Mouse (Mus musculus) hindbrain, embryonic 11.5 days (tissue): ENCODE data around the gene Mia. TPM values are rescaled to one million over a fixed set of nuclear protein-coding genes. Genes with fewer than 3 reads are reported as not detected.

Source experiments
- ATAC-seq: fragments of 200-750 bp; cut with Nextera tagmentation; 2 replicates; pipeline ENCODE4 v1.8.0; 2017; ENCODE audit warnings: mild to moderate bottlenecking, moderate TSS enrichment, moderate library complexity; ENCODE audit not compliant: low FRiP score
- DNase-seq: peaks from one replicate; pipeline ENCODE4 v3.0.0-alpha.2; 2015; ENCODE audit warnings: low spot score
- H3K27ac ChIP-seq: fragments of 300-500 bp; sonication (generic); 2 replicates; pipeline ENCODE4 v1.5.1; 2014; ENCODE audit warnings: mild to moderate bottlenecking, low read depth, low read length
- H3K27me3 ChIP-seq: fragments of 300-500 bp; sonication (generic); 2 replicates; pipeline ENCODE4 v1.6.1; 2014; ENCODE audit warnings: mild to moderate bottlenecking, low read length, moderate library complexity, mixed read lengths; ENCODE audit not compliant: control insufficient read depth, insufficient read depth
- H3K36me3 ChIP-seq: fragments of 300-500 bp; sonication (generic); 2 replicates; pipeline ENCODE4 v1.6.1; 2014; ENCODE audit warnings: mild to moderate bottlenecking, low read length, moderate library complexity, mixed read lengths; ENCODE audit not compliant: control insufficient read depth, insufficient read depth
- H3K4me1 ChIP-seq: fragments of 300-500 bp; sonication (generic); replicated peaks from 2 replicates; pipeline ENCODE4 v1.6.1; 2014; ENCODE audit warnings: low read length, mixed read lengths; ENCODE audit not compliant: control insufficient read depth, insufficient read depth
- H3K4me2 ChIP-seq: fragments of 300-500 bp; sonication (generic); replicated peaks from 2 replicates; pipeline ENCODE4 v1.6.1; 2014; ENCODE audit warnings: mild to moderate bottlenecking, low read depth, low read length
- H3K4me3 ChIP-seq: fragments of 300-500 bp; sonication (generic); 2 replicates; pipeline ENCODE4 v1.5.1; 2014; ENCODE audit warnings: low read depth, low read length
- H3K9ac ChIP-seq: fragments of 300-500 bp; sonication (generic); 2 replicates; pipeline ENCODE4 v1.6.1; 2014; ENCODE audit warnings: low read depth, low read length
- H3K9me3 ChIP-seq: fragments of 300-500 bp; sonication (generic); 2 replicates; pipeline ENCODE4 v1.6.1; 2016; ENCODE audit warnings: low read length; ENCODE audit not compliant: control insufficient read depth
- WGBS: fragments of 180-500 bp; shearing (Covaris S2); extraction: QIAGEN DNeasy Blood & Tissue Kit; methylation state at CpG from one replicate; pipeline ENCODE4 v1.1.7; 2014; 5-methylcytosine and 5-hydroxymethylcytosine counted together
- polyA plus RNA-seq: library from polyadenylated mRNA; unstranded; fragments of >200 nt; fragmentation: Nextera tagmentation; extraction: Ambion mirVana; gene quantifications from 2 replicates; pipeline ENCODE4 v1.2.1, GENCODE M21; 2014

The Mia gene
- polyA plus RNA-seq, 1 experiment from 2014 or later: 3.4 TPM

DNA sequence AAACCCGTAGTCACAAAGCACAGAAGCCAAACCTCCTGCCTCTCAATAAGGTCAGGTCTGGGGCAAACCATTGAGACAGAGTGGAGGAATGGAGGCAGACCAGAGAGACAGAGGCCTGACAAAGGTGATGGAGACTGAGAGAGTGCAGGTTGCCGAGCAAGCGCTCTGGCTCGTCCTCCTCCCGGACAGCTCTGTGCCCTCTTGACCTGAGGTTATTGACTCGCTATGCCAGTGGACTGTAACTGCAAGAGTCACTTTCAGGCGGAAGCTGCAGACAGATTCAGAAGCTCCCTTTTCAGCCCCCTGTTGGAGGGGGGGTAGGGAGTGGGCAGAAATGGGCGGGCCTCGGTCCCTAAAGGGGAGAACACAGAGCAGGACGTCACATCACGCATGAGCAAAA lies 39.0 kb upstream of the Mia start:
- Histone ChIP-seq H3K9me3 (no peaks in the 10 kb centered on the region), H3K4me2 (no peak overlapping the region), H3K4me1 (0 out of 2 replicates have a peak, but pooled peaks cover 3% of the 10 kb centered on the region), H3K9ac (no peak overlapping the region), H3K4me3 (no peak overlapping the region), H3K27me3 (no peaks in the 10 kb centered on the region), H3K27ac (no peak overlapping the region), H3K36me3 (no peaks in the 10 kb centered on the region)
- WGBS: 63% methylated on average over 11 of the region's 11 CpGs
- no peak for DNase-seq
- no peak for ATAC-seq

DNA sequence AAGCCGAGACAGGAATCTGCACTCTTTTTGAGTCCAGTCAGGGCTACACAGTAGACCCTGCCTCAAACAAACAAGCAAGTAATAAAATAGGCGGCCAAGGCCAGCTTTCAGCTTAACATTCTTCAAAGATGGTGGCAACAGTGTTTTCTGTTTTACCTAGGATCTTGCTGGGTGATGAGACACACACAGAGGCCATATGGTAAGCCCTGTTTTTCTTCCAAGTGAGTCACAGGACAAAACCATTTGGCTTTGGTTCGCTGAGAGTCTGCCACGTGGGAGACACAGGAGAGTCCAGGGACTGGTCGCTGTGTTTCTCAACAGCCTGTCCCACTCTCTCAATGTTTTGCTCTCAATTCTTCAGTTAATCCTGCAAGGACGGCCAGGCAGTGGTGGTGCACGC lies 37.6 kb upstream of the Mia start:
- Histone ChIP-seq H3K36me3 (no peaks in the 10 kb centered on the region; the same call in 1 of the 2 replicates), H3K4me3 (no peak overlapping the region), H3K4me1 (no peaks in the 10 kb centered on the region), H3K27ac (no peak overlapping the region), H3K27me3 (no peaks in the 10 kb centered on the region), H3K9ac (no peak overlapping the region), H3K4me2 (no peak overlapping the region), H3K9me3 (no peaks in the 10 kb centered on the region)
- WGBS: 88% methylated on average over 7 of the region's 7 CpGs
- DNase-seq (no peak), ATAC-seq (no peak)

- H3K4me3 ChIP-seq: no peak overlapping the region
- no peaks in the 10 kb centered on the region for H3K4me1 ChIP-seq
- no peaks in the 10 kb centered on the region for H3K27me3 ChIP-seq
- DNase-seq (no peak), ATAC-seq (no peak)
- peaks cover 6% of the 10 kb centered on the region for H3K36me3 ChIP-seq
- WGBS: 90% methylated on average over 2 of the region's 2 CpGs
- no peak overlapping the region for H3K9ac ChIP-seq
- no peak overlapping the region for H3K27ac ChIP-seq
- no peaks in the 10 kb centered on the region for H3K9me3 ChIP-seq
- no peak overlapping the region for H3K4me2 ChIP-seq
Measured at GRCm38 (mm10) chr7:27212626-27213025, 31.7 kb upstream of the Mia start.

DNA sequence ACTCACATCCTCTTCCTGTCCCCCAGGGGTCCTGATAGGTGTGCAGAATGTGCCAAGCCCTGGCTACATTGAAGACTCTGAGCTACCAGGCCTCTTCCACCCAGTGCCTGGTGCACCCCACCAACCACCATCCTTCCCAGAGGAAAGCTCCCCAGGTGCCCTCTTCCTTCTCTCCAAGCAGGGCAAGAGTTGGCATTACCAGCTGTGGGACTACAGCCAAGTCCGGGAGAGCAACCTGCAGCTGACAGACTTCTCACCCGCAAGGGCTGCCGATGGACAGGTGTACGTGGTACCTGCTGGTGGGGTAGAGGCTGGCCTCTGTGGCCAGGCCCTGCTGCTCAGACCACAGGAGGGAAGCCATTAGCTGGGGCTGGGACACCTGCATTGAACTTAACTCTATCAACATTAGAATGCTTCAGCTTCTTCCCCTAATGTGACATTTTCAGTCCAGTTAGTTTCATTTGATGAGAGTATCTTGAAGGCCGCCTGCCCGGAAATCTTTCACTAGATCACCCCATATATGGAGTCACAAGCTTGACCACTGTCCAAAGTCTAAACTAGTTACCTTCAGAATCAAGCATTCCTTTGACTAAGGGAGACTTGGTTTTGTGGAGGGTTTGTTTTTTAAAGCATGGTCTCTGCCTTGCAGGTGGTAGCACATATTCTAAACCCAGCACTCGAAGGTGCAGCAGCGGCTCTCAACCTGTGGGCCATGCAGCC lies 22.9 kb upstream of the Mia start:
- DNase-seq (no peak), ATAC-seq (no peak)
- WGBS: 94% methylated on average over 8 of the region's 8 CpGs
- Histone ChIP-seq H3K4me3 (no peak overlapping the region), H3K36me3 (no peaks in the 10 kb centered on the region; the same call in 1 of the 2 replicates), H3K27me3 (no peaks in the 10 kb centered on the region), H3K4me1 (no peaks in the 10 kb centered on the region), H3K9me3 (no peaks in the 10 kb centered on the region), H3K27ac (no peak overlapping the region), H3K4me2 (no peak overlapping the region), H3K9ac (no peak overlapping the region)

GRCm38 (mm10) chr7:27198779-27199178 lies 17.8 kb upstream of the Mia start:
- Histone ChIP-seq H3K4me3 (no peak overlapping the region), H3K27me3 (no peaks in the 10 kb centered on the region), H3K9me3 (no peaks in the 10 kb centered on the region), H3K36me3 (peaks cover 2% of the 10 kb centered on the region; the same call in 1 of the 2 replicates), H3K4me2 (no peak overlapping the region), H3K27ac (no peak overlapping the region), H3K9ac (no peak overlapping the region), H3K4me1 (no peaks in the 10 kb centered on the region)
- ATAC-seq (no peak), DNase-seq (no peak)
- 92% methylated on average over 8 of the region's 8 CpGs for WGBS

GRCm38 (mm10) chr7:27198355-27198754 lies 17.4 kb upstream of the Mia start:
- Histone ChIP-seq H3K27ac (no peak overlapping the region), H3K4me3 (no peak overlapping the region), H3K27me3 (no peaks in the 10 kb centered on the region), H3K9ac (no peak overlapping the region), H3K9me3 (no peaks in the 10 kb centered on the region), H3K4me2 (no peak overlapping the region), H3K4me1 (no peaks in the 10 kb centered on the region; the same call in 1 of the 2 replicates), H3K36me3 (peaks cover 5% of the 10 kb centered on the region; the same call in 1 of the 2 replicates)
- ATAC-seq (no peak), DNase-seq (no peak)

GRCm38 (mm10) chr7:27197634-27198033 lies 16.7 kb upstream of the Mia start:
- Histone ChIP-seq H3K27me3 (no peaks in the 10 kb centered on the region), H3K9me3 (no peaks in the 10 kb centered on the region), H3K27ac (no peak overlapping the region), H3K36me3 (peaks cover 5% of the 10 kb centered on the region; the same call in 1 of the 2 replicates), H3K4me3 (no peak overlapping the region), H3K4me1 (no peaks in the 10 kb centered on the region; the same call in 1 of the 2 replicates), H3K4me2 (no peak overlapping the region), H3K9ac (no peak overlapping the region)
- DNase-seq (no peak), ATAC-seq (no peak)
- WGBS: 92% methylated on average over 8 of the region's 8 CpGs

GRCm38 (mm10) chr7:27197136-27197535 lies 16.2 kb upstream of the Mia start:
- DNase-seq: no peak
- H3K4me1 ChIP-seq: no peaks in the 10 kb centered on the region; the same call in 1 of the 2 replicates
- H3K4me2 ChIP-seq: no peak overlapping the region
- H3K36me3 ChIP-seq: peaks cover 9% of the 10 kb centered on the region; the same call in 1 of the 2 replicates
- whole genome bisulfite sequencing: 100% methylated on average over 3 of the region's 3 CpGs
- no peak overlapping the region for H3K4me3 ChIP-seq
- no peak for ATAC-seq
- H3K27me3 ChIP-seq: no peaks in the 10 kb centered on the region
- no peak overlapping the region for H3K9ac ChIP-seq
- no peaks in the 10 kb centered on the region for H3K9me3 ChIP-seq
- H3K27ac ChIP-seq: no peak overlapping the region
